Mouse (Mus musculus) brain, embryonic 18.5 days (tissue): Measurements from ENCODE around the gene Ccl22.
A peak's percentile ranks its signal among the peaks of the same experiment; 100 is the strongest.

Source experiments
- DNase-seq: peaks from one replicate; pipeline ENCODE4 v3.0.0-alpha.2; 2012; ENCODE audit warnings: low read depth, low spot score

Ccl22 gene

GRCm38 (mm10) chr8:94745476-94746184, at the start of gene Ccl22:
Gene Ccl22 (plus strand): TSS chr8:94745590.
- no peak for DNase-seq

GRCm38 (mm10) chr8:94695994-94696384, 49.4 kb upstream of the Ccl22 start, which contains the start of gene Pllp:
Gene Pllp (minus strand): TSS chr8:94696278.
- no peak for DNase-seq

- DNase-seq, result no peak
These were observed 48.8 kb upstream of the Ccl22 start for GRCm38 (mm10) chr8:94696566-94696965.

- no peak for DNase-seq
These were observed 47.4 kb upstream of the Ccl22 start for GRCm38 (mm10) chr8:94697956-94698355.

GRCm38 (mm10) chr8:94699366-94699765, 46.0 kb upstream of the Ccl22 start:
- DNase-seq, result no peak

GRCm38 (mm10) chr8:94700421-94700935, 44.9 kb upstream of the Ccl22 start:
- DNase-seq, result no peak

GRCm38 (mm10) chr8:94702156-94702555, 43.2 kb upstream of the Ccl22 start:
- DNase-seq, result no peak

- no peak for DNase-seq
These were observed 42.3 kb upstream of the Ccl22 start for GRCm38 (mm10) chr8:94702844-94703813.

GRCm38 (mm10) chr8:94703972-94704668, 41.3 kb upstream of the Ccl22 start:
- DNase-seq, result peak; percentile 94

- DNase-seq, result no peak
These were observed 40.8 kb upstream of the Ccl22 start for GRCm38 (mm10) chr8:94704669-94704984.

- DNase-seq, result no peak
These were observed 39.7 kb upstream of the Ccl22 start for GRCm38 (mm10) chr8:94705581-94706245.

- no peak for DNase-seq
These were observed 38.5 kb upstream of the Ccl22 start for GRCm38 (mm10) chr8:94706732-94707395.

GRCm38 (mm10) chr8:94710336-94710735, 35.1 kb upstream of the Ccl22 start:
- no peak for DNase-seq

GRCm38 (mm10) chr8:94711160-94711718, 34.2 kb upstream of the Ccl22 start:
- no peak for DNase-seq

GRCm38 (mm10) chr8:94714556-94714955, 30.8 kb upstream of the Ccl22 start:
- DNase-seq, result no peak

- no peak for DNase-seq
These were observed 29.5 kb upstream of the Ccl22 start for GRCm38 (mm10) chr8:94715871-94716270.

GRCm38 (mm10) chr8:94716841-94717240, 28.5 kb upstream of the Ccl22 start:
- DNase-seq, result no peak

GRCm38 (mm10) chr8:94725998-94726397, 19.4 kb upstream of the Ccl22 start:
- no peak for DNase-seq

GRCm38 (mm10) chr8:94729301-94729700, 16.1 kb upstream of the Ccl22 start:
- DNase-seq, result no peak

GRCm38 (mm10) chr8:94733821-94734465, 11.4 kb upstream of the Ccl22 start:
- DNase-seq, result no peak
